Mouse (Mus musculus): ENCODE data around the gene Rps27a. TPM values are rescaled to one million over a fixed set of nuclear protein-coding genes. Genes with fewer than 3 reads are reported as not detected.

Rps27a gene
- polyA plus RNA-seq, 2 experiments, result 1,511 to 1,847 TPM

GRCm38 (mm10) chr11:29512818-29513535, 34.9 kb downstream of the Rps27a start:
- WGBS, result 92% methylated on average over 4 of the region's 4 CpGs
- no peak for TF ChIP-seq POLR2A (IDR thresholded peaks at IDR 0.05; ENCODE audit: borderline replicate concordance, extremely low read depth, insufficient read depth, insufficient read length)
- H3K9ac ChIP-seq (ENCODE audit: low read depth, low read length, severe bottlenecking), result no peak overlapping the region
- H3K9me3 ChIP-seq (ENCODE audit: control insufficient read depth, low read length), result no peaks in the 10 kb centered on the region
- H3K4me2 ChIP-seq (replicated peaks; ENCODE audit: low read depth, low read length, severe bottlenecking), result no peak overlapping the region
- H3K27ac ChIP-seq (replicated peaks; ENCODE audit: low read depth, low read length), result no peak overlapping the region
- no peak for ATAC-seq (ENCODE audit: low FRiP score, low read depth)
- no peaks in the 10 kb centered on the region for H3K27me3 ChIP-seq (ENCODE audit: control insufficient read depth, insufficient read depth, low read length)
- H3K4me3 ChIP-seq (replicated peaks; ENCODE audit: low read length), result no peak overlapping the region
- DNase-seq (ENCODE audit: low spot score), result no peak
- H3K36me3 ChIP-seq (ENCODE audit: control insufficient read depth, insufficient read depth, low read length), result peaks cover 18% of the 10 kb centered on the region
- peaks cover 4% of the 10 kb centered on the region; the same call in 1 of the 2 replicates for H3K4me1 ChIP-seq (ENCODE audit: control insufficient read depth, insufficient read depth, low read length)

GRCm38 (mm10) chr11:29509421-29509820, 38.5 kb downstream of the Rps27a start:
- 100% methylated on average over 1 of the region's 1 CpGs for WGBS
- Histone ChIP-seq H3K4me2 (replicated peaks; ENCODE audit: low read depth, low read length, severe bottlenecking) (no peak overlapping the region), H3K9ac (ENCODE audit: low read depth, low read length, severe bottlenecking) (no peak overlapping the region), H3K27me3 (ENCODE audit: control insufficient read depth, insufficient read depth, low read length) (no peaks in the 10 kb centered on the region), H3K4me3 (replicated peaks; ENCODE audit: low read length) (no peak overlapping the region), H3K36me3 (ENCODE audit: control insufficient read depth, insufficient read depth, low read length) (peaks cover 32% of the 10 kb centered on the region), H3K9me3 (ENCODE audit: control insufficient read depth, low read length) (no peaks in the 10 kb centered on the region), H3K4me1 (ENCODE audit: control insufficient read depth, insufficient read depth, low read length) (peaks cover 4% of the 10 kb centered on the region; the same call in 1 of the 2 replicates), H3K27ac (replicated peaks; ENCODE audit: low read depth, low read length) (no peak overlapping the region)
- DNase-seq (ENCODE audit: low spot score), result no peak
- no peak for ATAC-seq (ENCODE audit: low FRiP score, low read depth)
- TF ChIP-seq POLR2A (IDR thresholded peaks at IDR 0.05; ENCODE audit: borderline replicate concordance, extremely low read depth, insufficient read depth, insufficient read length), result no peak

GRCm38 (mm10) chr11:29504899-29505625, 42.8 kb downstream of the Rps27a start:
- Histone ChIP-seq H3K4me2 (replicated peaks; ENCODE audit: low read depth, low read length, severe bottlenecking) (no peak overlapping the region), H3K27me3 (ENCODE audit: control insufficient read depth, insufficient read depth, low read length) (no peaks in the 10 kb centered on the region), H3K27ac (replicated peaks; ENCODE audit: low read depth, low read length) (no peak overlapping the region), H3K9ac (ENCODE audit: low read depth, low read length, severe bottlenecking) (no peak overlapping the region), H3K9me3 (ENCODE audit: control insufficient read depth, low read length) (no peaks in the 10 kb centered on the region), H3K4me3 (replicated peaks; ENCODE audit: low read length) (no peak overlapping the region), H3K4me1 (ENCODE audit: control insufficient read depth, insufficient read depth, low read length) (no peaks in the 10 kb centered on the region), H3K36me3 (ENCODE audit: control insufficient read depth, insufficient read depth, low read length) (peaks cover 36% of the 10 kb centered on the region)
- ATAC-seq (ENCODE audit: low FRiP score, low read depth) (no peak), DNase-seq (ENCODE audit: low spot score) (no peak)
- 92% methylated on average over 2 of the region's 2 CpGs for WGBS
- TF ChIP-seq POLR2A (IDR thresholded peaks at IDR 0.05; ENCODE audit: borderline replicate concordance, extremely low read depth, insufficient read depth, insufficient read length), result no peak

DNA sequence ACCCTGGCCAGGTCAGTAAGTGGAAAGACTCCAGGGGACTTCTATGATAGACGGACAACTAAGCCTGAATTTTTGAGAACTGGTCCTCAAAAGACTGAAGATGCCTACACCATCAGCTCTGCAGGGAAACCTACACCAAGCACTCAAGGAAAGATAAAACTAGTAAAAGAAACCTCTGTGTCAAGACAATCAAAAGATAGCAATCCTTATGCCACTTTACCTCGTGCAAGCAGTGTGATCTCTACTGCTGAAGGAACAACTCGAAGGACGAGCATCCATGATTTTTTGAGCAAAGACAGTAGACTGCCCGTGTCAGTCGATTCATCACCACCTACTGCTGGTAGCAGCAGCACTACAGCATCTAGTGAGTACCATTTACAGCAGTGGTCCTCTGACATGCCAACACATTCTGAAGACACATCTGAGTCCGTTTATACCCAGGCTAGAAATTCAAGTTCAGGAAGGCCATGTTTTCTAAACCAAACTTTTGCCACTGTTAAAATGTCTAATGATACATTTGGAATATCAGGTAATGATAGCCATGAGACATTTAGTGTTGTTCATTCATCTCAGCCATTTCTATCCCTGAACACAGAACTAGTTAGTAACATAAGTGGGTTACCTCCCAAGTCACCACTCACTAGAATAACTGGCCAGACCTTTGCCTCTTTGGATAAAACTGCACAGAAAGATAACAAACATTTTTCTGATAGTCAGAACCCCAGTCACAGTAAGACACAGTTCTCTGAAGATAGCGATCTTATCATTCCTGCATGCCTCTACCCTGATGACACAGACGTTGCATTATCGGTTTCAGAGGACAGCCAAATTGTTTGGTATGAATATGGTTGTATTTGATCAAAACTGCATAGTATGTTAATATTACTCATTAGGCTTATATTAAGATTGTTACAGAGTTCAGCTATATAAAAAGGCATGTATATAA, 43.7 kb downstream of the Rps27a start:
- Histone ChIP-seq H3K9me3 (ENCODE audit: control insufficient read depth, low read length) (no peaks in the 10 kb centered on the region), H3K36me3 (ENCODE audit: control insufficient read depth, insufficient read depth, low read length) (peaks cover 41% of the 10 kb centered on the region), H3K27ac (replicated peaks; ENCODE audit: low read depth, low read length) (no peak overlapping the region), H3K4me2 (replicated peaks; ENCODE audit: low read depth, low read length, severe bottlenecking) (no peak overlapping the region), H3K27me3 (ENCODE audit: control insufficient read depth, insufficient read depth, low read length) (no peaks in the 10 kb centered on the region), H3K4me3 (replicated peaks; ENCODE audit: low read length) (no peak overlapping the region), H3K4me1 (ENCODE audit: control insufficient read depth, insufficient read depth, low read length) (no peaks in the 10 kb centered on the region), H3K9ac (ENCODE audit: low read depth, low read length, severe bottlenecking) (no peak overlapping the region)
- WGBS, result 94% methylated on average over 10 of the region's 10 CpGs
- DNase-seq (ENCODE audit: low spot score), result no peak
- no peak for ATAC-seq (ENCODE audit: low FRiP score, low read depth)
- no peak for TF ChIP-seq POLR2A (IDR thresholded peaks at IDR 0.05; ENCODE audit: borderline replicate concordance, extremely low read depth, insufficient read depth, insufficient read length)

DNA sequence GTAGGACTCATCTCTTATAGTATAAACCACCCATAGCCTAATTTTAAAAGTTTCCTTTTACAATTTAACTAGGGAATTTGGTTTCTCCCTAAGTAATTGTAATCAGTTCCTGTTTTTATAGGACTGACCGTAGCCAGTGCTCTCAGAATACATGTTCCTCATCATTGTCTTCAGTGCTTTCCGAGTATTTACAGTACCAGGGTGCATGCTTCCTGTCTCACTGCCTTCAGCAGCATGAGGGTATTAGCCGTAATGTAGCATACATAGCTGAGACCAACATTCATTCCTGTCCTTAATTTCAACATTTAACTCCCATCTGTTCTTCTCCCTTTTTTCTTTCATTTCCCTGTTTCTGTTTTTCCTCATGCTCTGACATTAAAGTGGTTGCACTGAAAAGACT, 50.9 kb downstream of the Rps27a start:
- WGBS, result 68% methylated on average over 3 of the region's 3 CpGs
- TF ChIP-seq POLR2A (IDR thresholded peaks at IDR 0.05; ENCODE audit: borderline replicate concordance, extremely low read depth, insufficient read depth, insufficient read length), result no peak
- Histone ChIP-seq H3K4me3 (replicated peaks; ENCODE audit: low read length) (no peak overlapping the region), H3K9ac (ENCODE audit: low read depth, low read length, severe bottlenecking) (no peak overlapping the region), H3K36me3 (ENCODE audit: control insufficient read depth, insufficient read depth, low read length) (peaks cover 33% of the 10 kb centered on the region), H3K4me2 (replicated peaks; ENCODE audit: low read depth, low read length, severe bottlenecking) (no peak overlapping the region), H3K4me1 (ENCODE audit: control insufficient read depth, insufficient read depth, low read length) (no peaks in the 10 kb centered on the region), H3K9me3 (ENCODE audit: control insufficient read depth, low read length) (no peaks in the 10 kb centered on the region), H3K27ac (replicated peaks; ENCODE audit: low read depth, low read length) (no peak overlapping the region), H3K27me3 (ENCODE audit: control insufficient read depth, insufficient read depth, low read length) (no peaks in the 10 kb centered on the region)
- DNase-seq (ENCODE audit: low spot score), result no peak
- ATAC-seq (ENCODE audit: low FRiP score, low read depth), result no peak

Other genes starting within 250 kb of the Rps27a start
- gene Ccdc88a, start 174.5 kb downstream of the Rps27a start, polyA plus RNA-seq (2012; rRNA removed), result 11.8 and 16.1 TPM in 2 replicates
- 31.8 and 36.7 TPM in 2 replicates for gene Ccdc88a, start 174.5 kb downstream of the Rps27a start, polyA plus RNA-seq (2014; fragmentation: Nextera tagmentation; extraction: Ambion mirVana)
- gene Prorsd1, start 33.1 kb downstream of the Rps27a start, polyA plus RNA-seq (2012; rRNA removed), result 9.8 and 15.8 TPM in 2 replicates
- 32.9 and 38.0 TPM in 2 replicates for gene Prorsd1, start 33.1 kb downstream of the Rps27a start, polyA plus RNA-seq (2014; fragmentation: Nextera tagmentation; extraction: Ambion mirVana)
- 21.1 and 26.5 TPM in 2 replicates for gene Mtif2, start 21.7 kb downstream of the Rps27a start, polyA plus RNA-seq (2012; rRNA removed)
- gene Mtif2, start 21.7 kb downstream of the Rps27a start, polyA plus RNA-seq (2014; fragmentation: Nextera tagmentation; extraction: Ambion mirVana), result 31.2 and 34.9 TPM in 2 replicates
- gene Clhc1, start 159 bp downstream of the Rps27a start, polyA plus RNA-seq (2012; rRNA removed), result 0.08 and 0.25 TPM in 2 replicates
- 0.22 TPM in 1 of 2 replicates, not detected in the other for gene Clhc1, start 159 bp downstream of the Rps27a start, polyA plus RNA-seq (2014; fragmentation: Nextera tagmentation; extraction: Ambion mirVana)
- gene Rtn4, start 144.8 kb upstream of the Rps27a start, polyA plus RNA-seq (2012; rRNA removed), result 212 and 222 TPM in 2 replicates
- 65.8 and 74.5 TPM in 2 replicates for gene Rtn4, start 144.8 kb upstream of the Rps27a start, polyA plus RNA-seq (2014; fragmentation: Nextera tagmentation; extraction: Ambion mirVana)